Mouse (Mus musculus) intestine, postnatal 0 days (tissue): Measurements from ENCODE around the gene Fam13a. TPM values are rescaled to one million over a fixed set of nuclear protein-coding genes. Genes with fewer than 3 reads are reported as not detected.

Experiments
- ATAC-seq: fragments of 200-750 bp; cut with Nextera tagmentation; 2 replicates; pipeline ENCODE4 v1.8.0; 2017; ENCODE audit warnings: mild to moderate bottlenecking, moderate TSS enrichment, moderate library complexity
- H3K27ac ChIP-seq: fragments of 300-500 bp; sonication (generic); 2 replicates; pipeline ENCODE4 v1.5.1; 2014; ENCODE audit warnings: mild to moderate bottlenecking, low read depth, low read length, moderate library complexity
- H3K27me3 ChIP-seq: fragments of 300-500 bp; sonication (generic); replicated peaks from 2 replicates; pipeline ENCODE4 v1.6.1; 2014; ENCODE audit warnings: low read length, mixed read lengths; ENCODE audit not compliant: control insufficient read depth, insufficient read depth
- H3K36me3 ChIP-seq: fragments of 300-500 bp; sonication (generic); 2 replicates; pipeline ENCODE4 v1.6.1; 2014; ENCODE audit warnings: mild to moderate bottlenecking, moderate library complexity; ENCODE audit not compliant: control insufficient read depth, insufficient read depth
- H3K4me1 ChIP-seq: fragments of 300-500 bp; sonication (generic); replicated peaks from 2 replicates; pipeline ENCODE4 v1.6.1; 2014; ENCODE audit warnings: antibody characterized with exemption, low read length, mixed read lengths; ENCODE audit not compliant: control insufficient read depth, insufficient read depth
- H3K4me2 ChIP-seq: fragments of 300-500 bp; sonication (generic); replicated peaks from 2 replicates; pipeline ENCODE4 v1.6.1; 2014; ENCODE audit warnings: low read depth, mild to moderate bottlenecking, moderate library complexity
- H3K4me3 ChIP-seq: fragments of 300-500 bp; sonication (generic); 2 replicates; pipeline ENCODE4 v1.5.1; 2014; ENCODE audit warnings: low read depth, low read length
- H3K9ac ChIP-seq: fragments of 300-500 bp; sonication (generic); 2 replicates; pipeline ENCODE4 v1.6.1; 2014; ENCODE audit warnings: mild to moderate bottlenecking, low read depth, low read length
- H3K9me3 ChIP-seq: fragments of 300-500 bp; sonication (generic); 2 replicates; pipeline ENCODE4 v1.6.1; 2016; ENCODE audit warnings: mixed run types; ENCODE audit not compliant: control insufficient read depth
- CTCF ChIP-seq: sonication (generic); IDR thresholded peaks from 2 replicates; pipeline ENCODE4 v1.5.1; 2016; ENCODE audit warnings: low read depth, mild to moderate bottlenecking, control low read depth, antibody characterized with exemption, moderate library complexity
- WGBS: fragments of 180-500 bp; shearing (Covaris S2); extraction: QIAGEN DNeasy Blood & Tissue Kit; methylation state at CpG from one replicate; pipeline ENCODE4 v1.1.7; 2014; 5-methylcytosine and 5-hydroxymethylcytosine counted together
- polyA plus RNA-seq: library from polyadenylated mRNA; unstranded; fragments of >200 nt; fragmentation: Nextera tagmentation; extraction: Ambion mirVana; gene quantifications from 2 replicates; pipeline ENCODE4 v1.2.1, GENCODE M21; 2015

The Fam13a gene
- polyA plus RNA-seq, 1 experiment from 2014 or later: 57.0 TPM

- no peak overlapping the region for H3K4me2 ChIP-seq
- ATAC-seq: peak; percentile 41; the same call in 1 of the 2 replicates
- no peaks in the 10 kb centered on the region for H3K4me1 ChIP-seq
- 68% methylated on average over 8 of the region's 8 CpGs for WGBS
- no peak overlapping the region for H3K9ac ChIP-seq
- H3K27me3 ChIP-seq: no peaks in the 10 kb centered on the region
- H3K9me3 ChIP-seq: no peaks in the 10 kb centered on the region
- no peak overlapping the region for H3K4me3 ChIP-seq
- no peaks in the 10 kb centered on the region for H3K36me3 ChIP-seq
- no peak overlapping the region for H3K27ac ChIP-seq
- TF ChIP-seq CTCF: no peak
Observed at GRCm38 (mm10) chr6:59014088-59014759, 10.1 kb downstream of the Fam13a start.

DNA sequence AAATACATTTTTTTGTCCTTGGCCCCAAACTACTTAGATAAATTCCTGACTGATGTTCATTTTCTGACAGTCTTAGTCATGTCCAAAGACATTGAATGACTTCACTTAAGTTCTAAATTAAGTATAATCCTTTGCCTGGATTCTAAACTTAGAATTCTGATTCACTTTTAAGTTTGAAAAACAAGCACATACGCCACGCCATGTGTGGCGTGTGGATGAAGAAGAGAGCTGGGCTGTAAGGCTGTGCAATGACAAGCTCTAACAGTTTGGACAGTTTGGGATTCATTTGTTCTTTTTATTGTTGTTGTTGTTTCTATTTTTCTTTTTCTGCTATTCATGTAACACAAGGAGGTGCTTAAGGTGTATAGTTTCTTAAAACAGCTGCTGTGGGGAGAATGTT is 13.6 kb downstream of the Fam13a start:
- H3K36me3 ChIP-seq: no peaks in the 10 kb centered on the region
- TF ChIP-seq CTCF: no peak
- H3K4me2 ChIP-seq: no peak overlapping the region
- H3K9ac ChIP-seq: no peak overlapping the region
- no peaks in the 10 kb centered on the region for H3K9me3 ChIP-seq
- no peaks in the 10 kb centered on the region for H3K27me3 ChIP-seq
- no peak overlapping the region for H3K27ac ChIP-seq
- WGBS: 93% methylated on average over 3 of the region's 3 CpGs
- no peak overlapping the region for H3K4me3 ChIP-seq
- H3K4me1 ChIP-seq: no peaks in the 10 kb centered on the region
- no peak for ATAC-seq

DNA sequence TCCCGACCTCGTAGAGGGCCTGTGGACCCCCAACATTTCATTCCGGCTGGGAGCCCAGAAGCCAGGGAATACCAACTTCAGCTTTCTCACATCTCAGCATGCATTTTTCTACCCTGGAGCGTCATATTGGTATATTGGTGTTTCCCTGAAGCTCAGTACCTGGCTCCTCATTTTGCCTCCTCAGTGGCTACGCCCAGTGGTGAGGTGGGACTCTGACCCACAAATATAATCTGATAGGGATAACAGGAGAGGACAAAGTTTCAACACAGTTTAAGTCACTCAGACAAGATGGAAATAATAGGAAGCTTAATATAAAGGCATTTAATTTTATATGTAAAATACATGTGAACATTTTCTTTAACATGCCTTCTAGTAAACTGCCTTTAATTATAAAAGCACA is 19.7 kb downstream of the Fam13a start:
- ATAC-seq: no peak
- Histone ChIP-seq H3K4me3 (no peak overlapping the region), H3K36me3 (no peaks in the 10 kb centered on the region), H3K27me3 (no peaks in the 10 kb centered on the region), H3K4me2 (no peak overlapping the region), H3K4me1 (no peaks in the 10 kb centered on the region), H3K9me3 (no peaks in the 10 kb centered on the region), H3K27ac (no peak overlapping the region), H3K9ac (no peak overlapping the region)
- TF ChIP-seq CTCF: no peak
- 78% methylated on average over 5 of the region's 5 CpGs for WGBS

DNA sequence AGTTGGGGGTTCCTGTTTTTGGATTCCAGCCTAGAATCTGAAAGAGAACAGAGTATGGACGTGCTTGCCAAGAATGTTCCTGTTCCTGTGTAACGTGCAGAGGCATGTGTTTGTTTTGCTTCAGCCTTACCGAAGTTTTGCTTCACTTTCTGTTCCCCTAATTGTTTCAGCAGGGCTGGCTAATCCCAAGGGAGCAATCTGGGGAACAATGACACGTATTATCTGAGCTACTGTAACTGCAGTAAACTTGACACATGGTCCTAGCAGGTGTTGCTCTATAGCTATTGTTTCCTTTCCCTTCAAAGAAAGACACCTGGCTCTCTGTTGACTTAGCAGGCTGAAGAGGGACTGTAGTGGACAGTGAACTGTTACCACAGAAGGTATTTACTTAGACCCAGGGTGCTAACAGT is 25.3 kb downstream of the Fam13a start:
- peak; percentile 87 for ATAC-seq
- H3K4me1 ChIP-seq: 0 out of 2 replicates have a peak, but pooled peaks cover 5% of the 10 kb centered on the region
- WGBS: 5% methylated on average over 4 of the region's 4 CpGs
- H3K9me3 ChIP-seq: no peaks in the 10 kb centered on the region
- no peak overlapping the region for H3K9ac ChIP-seq
- H3K4me3 ChIP-seq: no peak overlapping the region
- peak overlapping the region; percentile 33; the same call in 1 of the 2 replicates for H3K4me2 ChIP-seq
- H3K27ac ChIP-seq: peak overlapping the region; percentile 43
- no peak for TF ChIP-seq CTCF
- no peaks in the 10 kb centered on the region for H3K27me3 ChIP-seq
- no peaks in the 10 kb centered on the region for H3K36me3 ChIP-seq

DNA sequence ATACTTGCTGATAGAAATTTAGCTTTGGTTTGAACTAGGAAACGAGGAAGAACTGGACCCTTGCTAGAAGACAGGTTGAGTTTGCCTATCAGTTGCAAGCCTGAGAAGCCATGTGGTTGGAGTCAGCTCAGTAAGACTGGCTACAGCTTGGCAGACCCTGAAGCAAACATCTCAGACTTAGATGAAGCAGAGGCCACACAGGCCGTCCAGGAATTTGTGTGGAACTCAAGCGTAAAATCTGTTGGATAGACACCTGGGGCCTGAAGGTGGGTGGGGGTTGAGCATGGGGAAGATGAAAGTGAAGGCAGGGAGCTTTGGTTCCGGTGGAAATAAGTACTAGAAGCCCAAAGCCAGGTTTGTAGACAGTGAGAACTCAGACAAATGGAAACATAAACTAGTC is 25.8 kb downstream of the Fam13a start:
- Histone ChIP-seq H3K27ac (peak overlapping the region; percentile 43), H3K4me3 (no peak overlapping the region), H3K4me2 (peak overlapping the region; percentile 33; the same call in 1 of the 2 replicates), H3K36me3 (no peaks in the 10 kb centered on the region), H3K27me3 (no peaks in the 10 kb centered on the region), H3K9ac (no peak overlapping the region), H3K4me1 (0 out of 2 replicates have a peak, but pooled peaks cover 5% of the 10 kb centered on the region), H3K9me3 (no peaks in the 10 kb centered on the region)
- 62% methylated on average over 4 of the region's 4 CpGs for WGBS
- ATAC-seq: no peak
- no peak for TF ChIP-seq CTCF

- Histone ChIP-seq H3K27me3 (no peaks in the 10 kb centered on the region), H3K27ac (no peak overlapping the region), H3K36me3 (peaks cover 9% of the 10 kb centered on the region), H3K4me1 (no peaks in the 10 kb centered on the region), H3K4me3 (no peak overlapping the region), H3K9ac (no peak overlapping the region), H3K4me2 (no peak overlapping the region), H3K9me3 (no peaks in the 10 kb centered on the region)
- 74% methylated on average over 3 of the region's 3 CpGs for WGBS
- no peak for ATAC-seq
- no peak for TF ChIP-seq CTCF
Observed at GRCm38 (mm10) chr6:58989149-58989548, 35.2 kb downstream of the Fam13a start.
